Mouse (Mus musculus) bone marrow, adult 2 months (tissue): ENCODE data around the gene Ptges. TPM values are rescaled to one million over a fixed set of nuclear protein-coding genes. Genes with fewer than 3 reads are reported as not detected.
"Not testable (repeated sequence)": the region's sequence is repeated elsewhere in the genome, so short reads cannot be mapped to it uniquely, and the experiment has no call there.

ENCODE experiments used
- H3K27ac ChIP-seq: fragments of 200-500 bp; 2 replicates; pipeline ENCODE4 v1.5.1; 2012; ENCODE audit warnings: low read depth, mild to moderate bottlenecking, control low read depth, inconsistent platforms, low read length; ENCODE audit not compliant: control insufficient read depth, poor library complexity, insufficient read depth
- H3K4me1 ChIP-seq: fragments of 200-500 bp; 2 replicates; pipeline ENCODE4 v1.6.1; 2011; ENCODE audit warnings: low read length; ENCODE audit not compliant: control insufficient read depth, insufficient read depth
- H3K4me3 ChIP-seq: fragments of 200-500 bp; replicated peaks from 2 replicates; pipeline ENCODE3; 2011; ENCODE audit warnings: mild to moderate bottlenecking, low read depth, low read length, control low read depth; ENCODE audit not compliant: control insufficient read depth
- CTCF ChIP-seq: fragments of 200-500 bp; IDR thresholded peaks from 2 replicates; pipeline ENCODE4 v1.5.1; 2011; ENCODE audit warnings: low read length, control low read depth; ENCODE audit not compliant: control insufficient read depth, insufficient read depth
- POLR2A ChIP-seq: fragments of 200-500 bp; IDR thresholded peaks from 2 replicates; pipeline ENCODE4 v1.6.1; 2011; ENCODE audit warnings: low read depth, mild to moderate bottlenecking, control low read depth, low read length, borderline replicate concordance; ENCODE audit not compliant: control insufficient read depth
- WGBS: fragments of 180-500 bp; shearing (Covaris S2); methylation state at CpG from one replicate; pipeline ENCODE4 v1.1.7; 2018; 5-methylcytosine and 5-hydroxymethylcytosine counted together
- polyA plus RNA-seq: library from polyadenylated mRNA; stranded (reverse); fragments of >200 nt; gene quantifications from 2 replicates; pipeline ENCODE4 v1.2.4, GENCODE M21; 2011; ENCODE audit warnings: low replicate concordance; ENCODE audit not compliant: missing spikeins, insufficient read depth, insufficient read length

Gene Ptges
- polyA plus RNA-seq, 1 experiment, result 8.0 TPM

- WGBS, result 86% methylated on average over 4 of the region's 4 CpGs
- Histone ChIP-seq H3K4me1 (no peaks in the 10 kb centered on the region; the same call in 1 of the 2 replicates), H3K4me3 (no peak overlapping the region), H3K27ac (no peak overlapping the region)
- TF ChIP-seq POLR2A (no peak), CTCF (no peak)
Measured at GRCm38 (mm10) chr2:30957511-30957910, 27.8 kb upstream of the Ptges start.

GRCm38 (mm10) chr2:30954797-30955196, 25.1 kb upstream of the Ptges start:
- Histone ChIP-seq H3K4me3 (peak overlapping the region; percentile 21), H3K27ac (peak overlapping the region; percentile 13; the same call in 1 of the 2 replicates), H3K4me1 (no peaks in the 10 kb centered on the region; the same call in 1 of the 2 replicates)
- WGBS, result 22% methylated on average over 6 of the region's 6 CpGs
- TF ChIP-seq POLR2A (no peak), CTCF (no peak)

GRCm38 (mm10) chr2:30952824-30953490, 23.3 kb upstream of the Ptges start, which contains the start of gene Tor1b:
Gene Tor1b (plus strand): TSS chr2:30952959.
- Histone ChIP-seq H3K4me3 (peak within 1 kb of the TSS; percentile 90), H3K27ac (peak within 1 kb of the TSS; percentile 86), H3K4me1 (no peaks in the 10 kb centered on the region; the same call in 1 of the 2 replicates)
- WGBS, result under 1% methylated on average over 60 of the region's 60 CpGs
- TF ChIP-seq CTCF (no peak), POLR2A (peak; percentile 98)

DNA sequence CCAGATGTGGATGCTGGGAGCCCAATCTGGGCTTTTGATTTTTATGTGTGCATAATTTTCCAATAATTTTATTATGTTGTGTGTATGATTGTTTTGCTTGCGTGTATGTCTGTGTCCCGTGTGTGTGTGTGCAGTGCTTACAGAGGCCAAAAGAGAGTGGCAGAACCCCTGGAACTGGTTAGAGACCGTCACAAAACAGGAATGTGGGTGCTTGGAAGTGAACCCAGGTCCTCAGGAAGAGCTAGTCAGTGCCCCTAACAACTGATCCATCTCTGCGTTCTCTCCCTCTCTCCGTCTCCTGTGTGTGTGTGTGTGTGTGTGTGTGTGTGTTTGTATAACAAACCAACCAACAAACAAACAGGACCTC, 22.8 kb upstream of the Ptges start:
- H3K4me3 ChIP-seq, result peak overlapping the region; percentile 42
- TF ChIP-seq CTCF (no peak), POLR2A (no peak)
- H3K27ac ChIP-seq, result no peak overlapping the region
- 40% methylated on average over 5 of the region's 5 CpGs for WGBS
- no peaks in the 10 kb centered on the region; the same call in 1 of the 2 replicates for H3K4me1 ChIP-seq

DNA sequence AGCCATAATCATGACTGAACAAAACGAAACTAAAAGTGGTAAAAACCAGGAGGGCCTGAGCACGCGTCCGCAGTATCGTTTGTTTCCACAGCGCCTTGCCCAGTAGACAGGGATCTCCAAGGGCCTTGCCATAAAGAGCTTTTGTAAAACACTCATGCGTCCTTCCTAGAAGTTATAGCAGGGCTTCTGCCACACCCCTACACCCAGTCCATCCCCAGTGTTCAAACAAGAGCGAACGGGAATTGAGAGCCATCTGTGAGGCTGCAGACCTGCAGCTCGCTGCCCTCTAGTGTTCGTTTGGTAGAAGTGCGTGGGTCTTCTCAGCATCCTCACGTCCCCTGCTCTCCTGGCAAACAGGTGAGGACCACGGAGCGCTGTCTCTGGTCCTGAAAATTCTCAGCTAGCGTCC, 12.9 kb upstream of the Ptges start:
- Histone ChIP-seq H3K27ac (no peak overlapping the region), H3K4me3 (peak overlapping the region; percentile 82), H3K4me1 (peaks cover 2% of the 10 kb centered on the region; the same call in 1 of the 2 replicates)
- no peak for TF ChIP-seq POLR2A
- peak; percentile 96 for TF ChIP-seq CTCF
- under 1% methylated on average over 16 of the region's 16 CpGs for WGBS

DNA sequence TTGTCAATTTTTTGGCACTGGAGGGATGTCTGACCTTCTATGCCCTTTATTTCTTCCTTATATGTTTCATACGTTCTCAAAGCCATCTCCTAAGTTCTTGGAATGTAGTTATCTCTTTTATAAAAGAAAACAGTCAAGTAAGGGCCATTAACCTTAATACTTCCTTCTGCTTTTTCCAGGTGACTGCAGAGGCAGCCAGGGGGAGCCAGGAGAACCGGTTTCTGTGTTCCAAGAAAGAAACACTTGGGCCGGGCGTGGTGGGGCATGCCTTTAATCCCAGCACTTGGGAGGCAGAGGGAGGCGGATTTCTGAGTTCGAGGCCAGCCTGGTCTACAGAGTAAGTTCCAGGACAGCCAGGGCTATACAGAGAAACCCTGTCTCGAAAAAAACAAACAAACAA, 12.5 kb upstream of the Ptges start:
- 5% methylated on average over 7 of the region's 7 CpGs for WGBS
- not testable (repeated sequence) for H3K27ac ChIP-seq, H3K4me1 ChIP-seq, H3K4me3 ChIP-seq
- 0 out of 2 replicates have a peak, but pooled peaks have one; percentile 1 for TF ChIP-seq CTCF

DNA sequence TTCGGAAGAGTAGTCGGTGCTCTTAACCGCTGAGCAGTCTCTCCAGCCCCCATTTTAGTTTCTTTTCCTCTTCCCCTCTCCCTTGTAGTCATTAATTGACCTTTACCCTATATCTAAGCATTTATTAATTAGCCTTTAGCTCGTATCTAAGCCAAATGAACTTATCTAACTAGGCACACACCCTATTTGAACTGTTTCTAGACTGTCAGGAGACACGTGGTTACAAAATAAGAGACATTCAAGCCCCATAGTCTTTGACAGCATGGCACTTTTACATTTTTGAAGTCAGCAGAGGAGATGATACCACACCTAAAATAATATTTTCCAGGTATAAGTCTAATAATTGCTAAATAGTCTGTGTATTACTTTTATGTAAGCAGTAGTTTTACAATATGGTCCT, 11.9 kb upstream of the Ptges start:
- TF ChIP-seq POLR2A (no peak), CTCF (no peak)
- H3K27ac ChIP-seq, result no peak overlapping the region
- no peak overlapping the region for H3K4me3 ChIP-seq
- WGBS, result 64% methylated on average over 5 of the region's 5 CpGs
- H3K4me1 ChIP-seq, result peaks cover 2% of the 10 kb centered on the region; the same call in 1 of the 2 replicates

DNA sequence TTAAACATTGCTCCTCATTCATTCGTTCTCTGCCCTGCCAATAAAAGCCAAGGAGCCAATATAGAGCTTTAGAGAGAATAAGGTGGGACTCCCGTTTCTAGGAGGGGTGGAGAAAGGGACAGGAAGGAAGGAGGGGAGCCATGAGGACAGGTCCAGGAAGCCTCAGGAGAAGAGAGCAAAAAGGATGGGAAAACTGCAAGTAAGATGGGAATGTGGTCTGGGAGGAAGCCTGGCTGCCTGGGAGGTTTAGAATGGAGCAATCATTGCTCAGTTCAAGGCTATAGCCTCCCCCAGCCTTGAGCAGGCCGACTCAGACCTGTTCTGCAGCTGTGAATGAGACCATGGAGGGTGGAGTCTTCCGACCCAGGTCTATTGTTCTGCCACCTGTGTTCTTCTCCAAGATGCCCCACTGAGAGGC, 8.9 kb upstream of the Ptges start:
- TF ChIP-seq POLR2A (no peak), CTCF (no peak)
- Histone ChIP-seq H3K4me1 (peaks cover 5% of the 10 kb centered on the region), H3K27ac (no peak overlapping the region), H3K4me3 (no peak overlapping the region)
- WGBS, result 62% methylated on average over 4 of the region's 4 CpGs

DNA sequence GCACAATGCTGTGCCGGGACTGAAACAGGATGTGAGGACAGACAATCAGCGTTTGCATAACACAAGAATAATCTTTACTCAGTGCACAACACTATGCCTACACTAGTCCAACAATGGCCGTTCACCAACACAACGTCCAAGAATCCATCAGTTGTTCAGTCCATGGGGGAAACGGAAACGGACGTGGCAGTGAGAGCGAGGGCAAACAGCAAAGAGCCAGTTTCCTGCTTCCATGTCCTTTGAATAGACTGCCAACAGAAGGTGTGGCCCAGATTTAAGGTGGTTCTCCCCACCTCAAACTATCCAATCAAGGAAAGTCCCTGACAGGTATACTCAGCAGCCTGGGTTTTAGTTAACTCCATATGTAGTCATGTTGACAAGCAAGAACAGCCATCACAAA, 8.1 kb upstream of the Ptges start:
- TF ChIP-seq POLR2A, result no peak
- WGBS, result 60% methylated on average over 8 of the region's 8 CpGs
- H3K4me1 ChIP-seq, result peaks cover 5% of the 10 kb centered on the region
- H3K4me3 ChIP-seq, result no peak overlapping the region
- H3K27ac ChIP-seq, result no peak overlapping the region
